Mouse (Mus musculus) heart, postnatal 4 days (tissue): ENCODE measurements around the gene Ccl20. TPM values are rescaled to one million over a fixed set of nuclear protein-coding genes. Genes with fewer than 3 reads are reported as not detected.

Experiments used
- DNase-seq: peaks from one replicate; pipeline ENCODE4 v3.0.0; 2021
- total RNA-seq, 2 experiments: library from RNA; stranded (reverse); gene quantifications; 2 replicates each; pipeline ENCODE4 v1.2.3; 2021

Ccl20 gene
- not detected for total RNA-seq

DNA sequence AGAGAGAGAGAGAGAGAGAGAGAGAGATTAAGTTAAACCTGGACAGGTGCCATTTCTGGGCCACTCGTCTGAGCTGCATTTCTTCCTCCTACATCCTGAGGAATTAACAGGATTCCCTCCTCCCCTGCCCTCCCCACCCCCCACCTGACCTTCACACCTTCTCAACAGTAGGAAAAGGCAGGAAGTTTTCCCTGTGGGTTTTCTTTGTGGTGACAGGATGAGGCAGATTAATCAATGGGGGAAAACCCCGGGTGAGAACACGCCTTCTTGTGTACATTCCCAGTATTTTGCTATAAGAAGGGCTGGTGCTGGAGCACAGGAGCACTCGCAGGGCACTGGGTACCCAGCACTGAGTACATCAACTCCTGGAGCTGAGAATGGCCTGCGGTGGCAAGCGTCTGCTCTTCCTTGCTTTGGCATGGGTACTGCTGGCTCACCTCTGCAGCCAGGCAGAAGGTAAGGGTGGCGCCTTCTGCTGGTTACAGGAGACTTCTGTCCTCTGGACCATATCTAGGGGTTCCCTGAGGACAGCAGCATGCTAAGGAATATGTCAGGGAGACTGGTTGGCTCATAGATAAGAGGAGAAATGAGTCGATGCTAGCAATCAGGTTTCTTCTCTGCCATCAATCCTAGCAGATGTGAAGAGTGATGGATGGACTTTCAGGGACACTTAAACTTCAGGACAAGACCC is at the start of gene Ccl20:
Ccl20 (plus strand) TSS at position 320 of the 691 bp plus-strand sequence.
- no peak for DNase-seq

DNA sequence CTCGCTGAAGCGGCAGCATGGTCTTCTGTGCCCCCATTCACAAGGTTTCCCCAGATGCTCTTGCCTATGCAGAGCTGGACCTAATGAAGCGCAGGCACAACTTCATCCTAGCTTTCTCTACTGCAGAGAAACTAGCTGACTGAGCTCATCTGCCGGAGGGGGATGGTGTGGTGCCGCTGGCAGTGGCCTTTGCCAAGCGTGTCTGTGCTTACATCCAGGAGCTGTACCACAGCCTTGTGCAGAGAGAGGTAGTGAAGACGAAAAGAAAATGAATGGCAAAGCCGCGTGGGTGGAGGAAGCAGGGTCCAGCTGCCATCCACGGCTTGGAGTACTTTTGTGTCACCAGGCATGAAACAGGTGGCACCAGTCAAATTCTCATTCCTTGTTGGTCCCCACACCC is 49.4 kb upstream of the Ccl20 start:
- no peak for DNase-seq

DNA sequence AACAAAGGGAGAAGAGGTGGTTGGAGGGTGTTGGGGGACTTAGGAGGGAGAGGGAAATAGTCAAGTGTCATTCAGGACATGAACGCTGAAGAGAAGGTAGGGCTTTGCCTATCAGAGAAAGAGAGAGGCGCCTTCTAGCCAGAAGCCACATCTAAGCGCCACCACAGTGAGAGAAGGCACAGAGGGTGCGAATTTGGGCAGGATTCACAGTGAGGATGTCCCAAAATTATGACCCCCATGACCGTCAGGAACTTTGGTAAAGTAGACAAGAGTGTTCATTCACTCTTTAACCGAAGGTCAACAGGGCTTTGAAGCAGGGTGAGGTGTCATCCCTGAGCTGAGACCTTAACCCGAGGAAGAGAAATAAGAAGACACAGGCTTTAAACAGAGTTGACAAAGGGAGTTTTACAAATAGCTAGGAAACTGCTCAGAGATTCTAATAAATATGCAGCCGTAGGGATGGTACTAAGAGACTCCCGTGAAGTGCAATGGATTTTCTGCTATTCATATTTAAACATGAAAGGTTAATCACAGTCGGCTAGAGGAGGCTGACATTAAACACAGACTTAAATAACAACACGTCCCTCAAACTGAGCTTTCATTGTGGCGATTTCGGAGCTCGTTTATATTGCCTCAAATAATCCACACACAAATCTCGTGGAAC is 40.9 kb upstream of the Ccl20 start:
- DNase-seq, result no peak

DNA sequence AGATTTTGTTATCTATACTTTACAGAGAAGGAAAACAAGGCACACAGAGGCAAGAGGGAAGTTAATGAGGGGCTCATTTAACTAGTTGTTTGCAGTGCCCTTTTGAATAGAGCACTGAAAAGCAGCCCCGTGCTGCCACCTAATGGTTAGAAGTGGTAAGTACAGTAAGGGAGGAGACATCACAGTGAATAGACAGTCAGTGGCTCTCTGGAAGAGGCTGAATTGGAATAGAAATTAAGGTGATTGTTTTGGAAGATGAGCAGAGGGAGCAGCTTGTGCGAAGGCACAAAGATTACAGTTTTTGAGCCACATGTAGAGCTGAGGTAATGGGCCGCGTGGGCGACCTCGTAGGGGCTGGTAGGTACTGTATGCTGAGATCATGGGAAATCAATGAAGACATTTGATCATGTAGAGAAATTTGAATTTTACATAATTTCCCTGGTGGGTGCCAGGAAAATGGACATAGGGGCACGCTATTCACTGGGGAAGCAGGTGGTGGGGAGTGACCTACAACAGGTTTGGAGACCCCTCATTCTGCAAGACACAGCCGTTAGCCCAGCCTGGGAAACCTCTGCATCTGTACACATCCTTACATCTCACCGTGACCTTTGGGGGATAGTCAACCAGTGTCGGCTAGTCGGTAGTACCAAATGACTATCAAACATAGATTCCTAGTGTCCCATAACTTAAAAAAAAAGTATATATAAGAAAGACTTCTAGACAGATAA is 40.2 kb upstream of the Ccl20 start:
- DNase-seq, result peak; percentile 34

DNA sequence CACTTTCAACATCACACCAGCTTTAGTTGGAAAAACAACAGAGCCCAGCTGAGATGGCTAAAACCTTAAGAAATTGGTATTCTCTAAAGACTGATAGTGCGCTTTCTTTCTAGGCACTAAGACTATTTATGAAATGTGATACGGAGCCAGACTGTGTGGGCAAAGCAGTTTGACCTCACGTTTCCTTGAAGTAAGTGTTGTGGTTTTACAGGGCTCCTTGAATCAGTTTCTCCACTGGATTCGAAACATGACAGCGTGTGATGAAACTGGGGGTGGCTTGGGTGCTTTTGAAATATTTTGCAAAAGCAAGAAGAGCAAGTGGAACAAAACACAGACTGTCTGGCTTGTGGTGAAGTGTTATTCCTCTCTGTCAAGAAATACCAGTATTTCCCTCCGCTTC is 39.5 kb upstream of the Ccl20 start:
- DNase-seq, result no peak

DNA sequence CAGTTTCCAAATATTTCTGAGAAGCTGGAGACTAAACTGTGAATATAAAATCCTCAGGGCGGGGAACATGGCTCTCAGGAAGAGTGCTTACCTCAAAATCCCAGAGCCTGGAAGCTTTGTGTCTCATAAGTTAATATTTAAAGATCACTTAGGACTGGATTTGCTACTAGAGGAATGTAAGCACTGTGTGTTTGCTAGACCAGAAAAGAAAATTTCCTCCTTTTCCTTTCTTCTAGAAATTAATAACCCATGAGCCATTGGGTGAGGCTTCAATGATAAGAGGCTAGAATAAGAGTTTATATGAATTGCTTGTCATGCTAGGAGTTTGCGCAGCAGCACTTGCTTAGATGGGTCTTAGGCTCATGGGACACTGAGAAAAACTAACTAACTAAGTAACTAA is 31.8 kb upstream of the Ccl20 start:
- no peak for DNase-seq

DNA sequence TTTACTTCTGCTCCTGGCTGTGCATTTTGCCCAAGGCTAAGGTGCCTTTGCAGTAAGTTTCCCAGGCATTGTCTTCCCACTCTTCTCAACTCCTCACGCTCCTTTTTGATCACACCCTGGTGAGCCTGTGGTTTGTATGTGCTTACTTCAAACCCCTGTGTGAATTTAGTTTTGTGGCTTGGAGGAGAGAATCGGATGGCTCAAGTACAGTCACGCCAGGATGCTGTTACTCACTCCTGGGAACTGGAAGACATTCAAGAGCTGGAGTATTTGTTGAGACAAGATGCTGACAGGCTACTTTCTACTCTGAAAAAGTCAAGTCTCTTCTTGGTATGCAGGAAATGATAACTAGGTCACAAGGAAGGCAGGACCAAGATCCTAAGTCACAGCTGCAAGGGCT is 25.3 kb upstream of the Ccl20 start:
- no peak for DNase-seq

DNA sequence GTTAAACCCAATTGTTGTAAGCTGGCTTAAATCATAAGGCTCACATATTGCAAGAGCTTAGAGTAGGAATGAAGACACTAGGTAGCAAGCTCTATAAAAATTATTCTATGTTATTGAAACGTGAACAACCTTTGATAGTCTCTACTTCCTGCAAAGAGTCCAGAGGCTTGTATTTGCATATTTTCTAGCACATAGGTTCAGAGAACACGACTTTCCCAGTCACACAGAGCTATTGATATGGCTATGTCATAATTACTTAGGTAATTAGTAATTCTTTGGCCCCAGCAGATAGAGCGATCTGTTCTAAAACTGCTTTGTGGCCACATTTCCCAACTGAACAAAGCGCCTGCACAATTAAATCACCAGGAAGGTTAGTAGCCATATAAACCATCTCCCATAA is 19.6 kb upstream of the Ccl20 start:
- DNase-seq, result no peak

DNA sequence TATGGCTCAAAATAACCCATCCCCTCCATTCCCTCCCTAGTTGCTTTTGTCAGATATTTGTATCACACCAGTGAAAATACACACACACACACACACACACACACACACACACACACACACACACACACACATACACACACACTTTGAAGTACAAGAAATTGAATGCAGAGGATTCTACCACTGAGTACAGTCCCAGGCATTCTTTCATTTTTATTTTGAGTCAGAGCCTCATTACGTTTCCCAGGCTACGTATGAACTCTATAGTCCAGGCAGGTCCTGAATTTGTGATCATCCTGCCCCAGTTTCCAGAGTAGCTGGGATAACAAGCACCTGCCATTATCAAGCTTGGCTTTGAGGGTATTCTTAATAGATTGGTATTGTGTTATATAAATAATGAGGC is 17.4 kb upstream of the Ccl20 start:
- DNase-seq, result no peak

DNA sequence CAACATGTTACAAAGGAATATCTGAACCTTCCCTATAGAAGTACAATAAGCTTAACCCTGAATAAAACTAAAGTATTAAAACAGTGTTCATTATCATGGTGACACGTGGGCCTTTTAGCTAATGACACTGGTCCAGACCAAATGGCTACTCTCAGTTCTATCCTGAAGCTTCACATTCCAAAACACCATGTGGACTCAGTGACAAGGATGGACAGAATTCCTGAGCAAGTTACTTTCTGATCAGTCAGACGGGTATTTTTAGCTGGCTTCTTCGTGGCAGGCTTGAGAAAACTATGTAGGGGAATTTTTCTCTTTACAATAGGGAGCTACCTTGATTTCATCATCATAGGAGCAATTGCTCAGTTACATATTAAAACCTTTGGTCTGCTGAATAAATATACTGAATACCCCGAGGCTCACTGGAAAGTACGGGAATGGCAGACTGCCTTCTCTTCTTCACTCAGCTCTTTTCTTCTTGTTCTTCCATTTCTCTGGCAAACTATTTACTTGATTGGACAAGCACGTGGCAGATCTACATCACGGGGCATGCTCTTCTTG is 16.9 kb upstream of the Ccl20 start:
- no peak for DNase-seq

DNA sequence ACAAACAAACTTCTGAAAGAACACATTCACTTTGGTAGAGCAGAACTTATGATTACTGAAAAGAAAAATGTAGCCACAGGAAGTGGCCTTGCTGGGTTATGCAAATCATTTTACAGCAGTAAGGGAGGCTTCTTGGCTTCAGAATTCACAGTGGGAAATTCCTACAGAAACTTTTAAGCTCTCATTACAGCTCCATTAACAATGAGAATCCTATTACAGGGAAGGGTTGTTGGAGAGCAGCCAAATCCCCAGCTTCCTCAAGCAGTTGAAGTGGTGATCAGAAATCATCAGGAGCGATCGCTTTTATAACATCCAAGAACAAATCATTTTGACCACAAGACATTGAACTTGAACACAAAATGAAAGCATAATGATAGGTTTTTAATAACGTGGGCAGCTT is 14.7 kb upstream of the Ccl20 start:
- DNase-seq, result peak; percentile 27

DNA sequence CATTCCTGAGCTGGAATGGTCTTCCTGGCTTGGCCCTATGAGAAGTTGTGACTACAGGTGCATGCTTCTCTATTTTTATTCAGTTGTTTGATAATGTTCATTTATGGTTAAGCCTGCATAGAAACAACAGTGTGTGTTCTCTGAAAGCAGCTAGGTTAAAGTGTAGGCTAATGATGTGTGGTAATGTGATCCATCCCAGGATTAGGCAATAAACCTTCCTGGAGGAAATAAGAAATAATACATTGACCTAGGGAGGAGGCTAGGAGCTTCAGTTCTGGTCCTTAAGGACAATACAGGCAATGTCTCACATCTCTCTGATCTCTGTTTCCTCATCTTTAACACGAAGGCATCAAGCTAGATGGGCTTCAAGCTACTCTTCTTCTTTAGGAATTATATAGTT is 11.1 kb upstream of the Ccl20 start:
- DNase-seq, result no peak

DNA sequence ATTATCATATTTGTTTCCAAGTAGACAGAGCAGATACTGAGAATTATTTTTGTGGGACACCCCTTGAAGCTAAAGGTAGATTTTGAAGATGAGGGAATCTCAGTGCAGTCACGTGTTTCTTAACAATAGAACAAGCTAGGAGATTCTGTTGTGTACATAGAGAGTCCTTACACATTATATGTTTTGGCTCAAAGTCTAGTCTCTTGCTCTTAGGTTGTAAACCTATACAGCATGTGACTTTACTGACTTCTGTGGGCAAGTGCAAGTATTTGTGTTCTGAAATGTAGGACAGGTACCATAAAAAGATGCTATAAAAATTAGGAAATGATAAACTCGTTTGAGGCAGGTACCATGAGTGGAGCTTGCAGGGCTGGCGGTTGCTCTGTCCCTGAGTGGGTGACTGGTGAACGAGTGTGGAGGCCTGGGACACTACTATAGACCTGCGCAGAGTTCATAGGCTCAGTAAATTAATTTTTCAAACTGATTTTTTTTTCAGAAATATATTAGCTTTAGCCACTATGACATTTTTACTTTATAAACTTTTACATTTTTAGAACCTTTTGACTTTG is 9.1 kb upstream of the Ccl20 start:
- DNase-seq, result no peak

DNA sequence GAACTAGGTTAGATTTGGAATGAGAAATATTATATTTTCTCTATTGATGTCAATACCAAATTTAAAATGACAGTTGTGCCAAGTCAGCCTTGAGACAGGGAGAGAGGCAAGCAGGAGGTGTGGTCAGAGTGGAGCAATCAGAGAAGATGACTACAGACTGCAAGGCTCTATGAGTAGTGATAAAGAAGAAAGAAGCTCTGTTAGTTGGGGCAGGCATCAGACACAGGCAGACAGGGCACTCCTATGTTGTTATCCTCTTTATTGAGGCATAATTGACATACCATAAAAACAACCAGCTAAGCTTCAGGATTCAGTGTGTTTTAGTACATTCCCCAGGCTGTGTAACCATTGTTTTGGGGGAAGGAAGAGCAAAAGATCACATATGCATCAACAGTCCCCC is 5.6 kb upstream of the Ccl20 start:
- no peak for DNase-seq

DNA sequence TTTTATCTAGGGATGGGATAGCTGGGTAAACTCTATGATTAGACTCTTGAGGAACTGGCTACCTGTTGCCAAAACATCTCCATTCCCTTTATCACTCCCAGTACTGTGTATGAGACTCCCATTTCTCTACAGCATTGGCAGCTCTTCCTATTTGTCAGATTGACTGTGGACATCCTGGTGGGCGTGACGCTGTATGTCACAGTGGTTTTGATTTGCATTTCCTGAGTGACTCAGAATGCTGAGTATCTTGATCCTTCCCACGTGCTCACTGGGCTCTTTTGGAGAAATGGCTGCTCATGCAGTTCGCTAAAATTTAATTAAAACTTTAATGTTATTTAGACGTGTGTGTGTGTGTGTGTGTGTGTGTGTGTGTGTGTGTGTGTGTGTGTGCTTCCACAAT is 4.8 kb upstream of the Ccl20 start:
- DNase-seq, result no peak

DNA sequence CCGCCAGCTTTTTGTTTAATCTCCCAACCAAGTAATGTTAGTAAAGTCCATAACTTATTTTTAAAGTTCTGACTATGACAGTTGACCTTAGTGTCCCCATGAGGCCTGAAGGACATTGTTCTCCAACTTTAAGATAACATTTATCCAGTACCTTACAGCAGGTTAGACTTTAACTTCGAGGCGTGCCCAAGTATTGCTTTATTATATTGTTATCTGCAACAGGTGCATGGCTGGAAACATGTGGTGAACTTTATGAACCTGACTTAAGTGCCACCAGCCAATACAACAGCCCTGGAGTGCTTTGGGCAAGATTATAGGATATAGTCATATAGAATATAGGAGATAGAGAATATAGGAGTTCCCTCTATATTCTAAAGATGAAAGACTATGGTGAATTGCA is 651 bp downstream of the Ccl20 start:
- no peak for DNase-seq

DNA sequence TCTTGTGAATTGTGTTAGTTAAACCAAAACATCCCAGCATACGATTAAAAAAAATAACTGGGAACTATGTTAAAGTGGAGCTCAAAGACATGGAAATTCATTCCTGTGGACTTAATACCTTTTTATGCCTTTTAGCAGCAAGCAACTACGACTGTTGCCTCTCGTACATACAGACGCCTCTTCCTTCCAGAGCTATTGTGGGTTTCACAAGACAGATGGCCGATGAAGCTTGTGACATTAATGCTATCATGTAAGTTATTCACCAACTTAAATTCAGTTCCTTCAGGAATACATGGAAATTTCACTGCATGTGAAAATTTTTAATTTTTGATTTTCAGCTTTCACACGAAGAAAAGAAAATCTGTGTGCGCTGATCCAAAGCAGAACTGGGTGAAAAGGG is 1.1 kb downstream of the Ccl20 start:
- no peak for DNase-seq

DNA sequence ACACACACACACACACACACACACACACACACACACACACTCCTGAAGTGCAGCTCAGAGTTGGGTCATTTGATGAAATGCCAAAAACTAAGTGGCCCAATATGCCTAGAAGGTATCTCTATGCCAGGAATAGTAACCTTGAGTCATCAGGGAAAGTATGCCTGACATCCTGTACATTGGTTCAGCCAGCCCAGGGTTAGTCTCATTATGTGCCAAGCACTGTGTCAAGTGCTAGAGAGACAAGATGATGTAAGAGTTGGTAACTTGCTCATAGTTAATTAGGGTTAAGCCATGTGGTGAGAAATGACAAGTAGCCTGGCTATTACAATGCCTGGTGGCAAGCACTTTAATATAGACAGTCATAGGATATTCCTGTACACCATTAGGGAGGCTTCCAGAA is 3.3 kb downstream of the Ccl20 start:
- DNase-seq, result peak; percentile 26

DNA sequence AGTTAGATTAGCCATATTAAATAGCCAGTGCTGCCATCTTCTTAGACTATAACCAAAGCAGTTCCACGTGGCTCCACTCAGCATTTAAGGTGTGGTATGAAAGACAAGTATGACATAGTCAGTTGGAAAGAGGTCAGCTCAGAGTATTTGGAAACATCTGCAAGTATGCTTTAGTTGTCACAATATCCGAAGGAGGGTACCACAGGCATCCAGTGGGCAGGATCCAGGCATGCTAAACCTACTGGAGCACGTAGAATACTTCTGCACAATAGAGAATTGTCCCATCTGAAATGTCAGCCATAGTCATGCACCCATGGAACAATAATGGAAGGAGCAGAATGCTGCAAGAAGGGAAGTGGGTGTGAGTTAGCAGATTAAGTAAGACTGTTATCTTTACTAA is 3.7 kb downstream of the Ccl20 start:
- no peak for DNase-seq

DNA sequence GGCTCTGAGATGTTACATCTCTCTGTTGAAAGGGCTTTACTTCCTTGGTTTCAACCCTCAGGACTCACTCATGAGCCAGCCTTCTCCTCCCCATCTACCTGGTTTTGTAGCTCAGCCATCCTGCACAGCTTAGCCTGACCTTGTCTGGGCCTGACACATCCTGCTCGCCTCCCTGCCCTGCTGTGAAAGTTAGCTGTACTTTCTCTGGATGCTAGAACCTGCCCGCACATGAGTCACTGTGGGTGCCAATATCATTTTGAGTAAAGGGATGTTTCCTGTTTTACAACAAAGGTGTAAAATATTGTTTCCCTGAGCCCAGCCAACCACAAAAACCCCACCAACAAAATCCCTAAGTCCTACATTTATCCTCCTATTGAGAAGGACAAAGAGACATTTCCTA is 6.6 kb downstream of the Ccl20 start:
- no peak for DNase-seq

DNA sequence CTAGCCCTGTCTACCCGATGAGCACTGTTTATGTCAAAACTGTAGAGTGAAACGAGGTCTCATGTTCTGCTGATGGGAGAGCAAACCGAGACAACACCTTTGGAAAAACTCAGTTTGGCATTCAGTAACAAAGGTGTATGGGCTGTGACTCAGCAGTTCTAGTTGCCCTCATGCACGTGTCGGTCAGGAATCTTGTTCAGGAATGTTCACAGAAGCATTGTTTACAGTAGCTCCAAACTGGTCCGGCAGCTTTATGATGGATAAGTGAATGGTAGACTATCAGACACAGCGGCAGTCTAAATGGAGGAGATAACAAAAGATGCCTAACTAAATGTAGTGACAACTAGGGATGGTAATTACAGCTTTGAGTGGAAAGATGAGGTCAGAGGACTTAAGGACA is 19.3 kb downstream of the Ccl20 start:
- no peak for DNase-seq

DNA sequence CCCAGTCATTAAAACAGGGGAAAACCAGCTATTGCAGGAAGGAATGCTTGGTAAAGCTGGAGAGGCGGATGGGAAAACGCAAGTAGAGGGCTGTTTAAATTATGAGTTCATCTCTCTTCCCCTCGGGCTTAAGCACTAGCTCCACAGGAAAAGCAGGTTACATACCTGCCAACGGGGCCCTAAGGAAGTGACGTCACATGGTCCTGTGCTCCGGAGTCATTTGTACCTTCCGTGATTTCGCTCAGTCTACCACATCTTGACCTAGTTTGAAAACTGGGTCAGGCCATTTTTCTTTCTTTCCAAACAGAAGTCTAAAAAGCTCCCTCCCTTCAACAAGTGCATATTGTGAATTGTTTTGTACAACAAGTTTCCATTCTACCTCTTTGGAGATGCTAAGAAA is 21.3 kb downstream of the Ccl20 start:
- no peak for DNase-seq

DNA sequence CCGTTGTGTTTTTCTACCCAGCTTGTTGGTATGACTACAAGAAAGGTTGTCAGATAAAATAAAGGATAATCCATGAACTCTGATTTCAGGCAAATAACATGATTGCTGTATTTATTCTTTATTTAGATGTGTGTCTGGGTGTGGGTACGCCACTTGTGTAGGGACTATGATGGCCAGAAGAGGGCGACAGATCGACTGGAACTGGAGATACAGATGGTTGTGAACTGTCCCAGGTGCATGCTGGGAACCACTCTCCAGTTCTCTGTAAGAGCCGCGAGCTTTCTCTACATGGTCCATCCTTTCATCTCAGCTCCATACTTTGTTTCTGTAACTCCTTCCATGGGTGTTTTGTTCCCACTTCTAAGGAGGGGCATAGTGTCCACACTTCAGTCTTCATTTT is 22.2 kb downstream of the Ccl20 start:
- no peak for DNase-seq
